Comparison of ENCODE assay signal across 8 mouse cellular contexts in the genomic region with DNA sequence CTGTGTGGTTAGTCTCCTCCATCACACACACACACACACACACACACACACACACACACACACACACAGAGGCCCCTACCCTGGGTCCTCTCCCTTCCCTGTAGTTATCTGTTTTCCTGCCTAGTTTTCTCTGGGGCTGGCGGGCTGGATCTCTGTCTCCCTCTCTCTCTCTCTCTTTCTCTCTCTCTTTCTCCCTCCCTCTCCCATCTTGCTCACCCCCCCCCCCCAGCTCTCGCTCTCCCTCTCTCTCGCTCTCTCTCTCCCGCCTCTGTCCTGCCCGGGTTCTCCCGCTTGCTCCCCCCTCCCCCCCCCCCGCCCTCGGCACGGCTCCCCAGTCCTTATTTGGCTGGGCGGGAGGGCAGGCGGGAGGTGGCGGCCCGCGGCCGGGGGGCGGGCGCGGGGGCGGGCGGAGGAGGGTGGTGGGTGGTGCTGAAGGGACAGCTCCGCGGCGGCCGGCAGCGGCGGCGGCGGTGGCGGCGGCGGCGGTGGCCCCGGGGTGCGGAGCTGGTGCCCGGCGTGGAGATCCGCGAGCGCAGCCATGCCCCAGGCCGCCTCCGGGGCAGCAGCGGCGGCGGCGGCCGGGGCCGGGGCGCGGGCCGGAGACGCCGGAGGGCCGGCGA. TPM values are rescaled to one million over a fixed set of nuclear protein-coding genes. Genes with fewer than 3 reads are reported as not detected.
DNase-seq lines count a peak whose midpoint lies in the region; ATAC-seq and TF ChIP-seq lines count a peak whose summit lies in the region.

Gene Kcnk3 (plus strand): TSS at position 490 of the 620 bp plus-strand sequence.

- H3K27me3 ChIP-seq in ES-Bruce4 (ENCODE audit: control insufficient read depth, insufficient read depth, low read length, poor library complexity, severe bottlenecking): peaks cover 12% of the 10 kb centered on the region
- H3K27me3 ChIP-seq in embryonic facial prominence, embryonic 15.5 days: peaks cover 60% of the 10 kb centered on the region
- H3K27me3 ChIP-seq in heart, embryonic 15.5 days: peaks cover 30% of the 10 kb centered on the region
- H3K27me3 ChIP-seq in lung, embryonic 14.5 days (ENCODE audit: insufficient read depth, low read length): peaks cover 20% of the 10 kb centered on the region

- no peaks in the 10 kb centered on the region for H3K36me3 ChIP-seq in ES-Bruce4 (ENCODE audit: control insufficient read depth, insufficient read depth, low read length, poor library complexity, severe bottlenecking)
- H3K36me3 ChIP-seq in embryonic facial prominence, embryonic 15.5 days: no peaks in the 10 kb centered on the region
- no peaks in the 10 kb centered on the region for H3K36me3 ChIP-seq in heart, embryonic 15.5 days
- no peaks in the 10 kb centered on the region for H3K36me3 ChIP-seq in lung, embryonic 14.5 days (ENCODE audit: insufficient read depth)

- H3K4me1 ChIP-seq in ES-Bruce4 (ENCODE audit: control insufficient read depth, insufficient read depth, low read length): no peaks in the 10 kb centered on the region
- H3K4me1 ChIP-seq in embryonic facial prominence, embryonic 15.5 days: peaks cover 14% of the 10 kb centered on the region
- H3K4me1 ChIP-seq in heart, embryonic 15.5 days (replicated peaks): peaks cover 65% of the 10 kb centered on the region
- H3K4me1 ChIP-seq in lung, embryonic 14.5 days (ENCODE audit: insufficient read depth): peaks cover 6% of the 10 kb centered on the region; the same call in 1 of the 2 replicates

- WGBS in embryonic facial prominence, embryonic 15.5 days: under 1% methylated on average over 22 of the region's 54 CpGs
- 0% methylated on average over 23 of the region's 54 CpGs for WGBS in heart, embryonic 15.5 days
- WGBS in lung, embryonic 14.5 days: under 1% methylated on average over 38 of the region's 54 CpGs

- peak within 1 kb of the TSS; percentile 54 for H3K4me3 ChIP-seq in ES-Bruce4 (ENCODE audit: low read depth, low read length)
- peak within 1 kb of the TSS; percentile 42 for H3K4me3 ChIP-seq in embryonic facial prominence, embryonic 15.5 days (replicated peaks)
- peak within 1 kb of the TSS; percentile 63 for H3K4me3 ChIP-seq in heart, embryonic 15.5 days
- H3K4me3 ChIP-seq in lung, embryonic 14.5 days (ENCODE audit: low read depth, low read length): peak within 1 kb of the TSS; percentile 58

- TF ChIP-seq EP300 in ES-Bruce4 (IDR thresholded peaks at IDR 0.05; ENCODE audit: insufficient read depth, low read depth, low read length): no peak

- DNase-seq in adrenal gland, postnatal 25 days: peak; percentile 91
- peak; percentile 87 for DNase-seq in kidney, postnatal 14 days
- DNase-seq in lung, embryonic 14.5 days: peak; percentile 84
- peak; percentile 88 for DNase-seq in ovary, postnatal 36 days (ENCODE audit: low spot score)
- peak; percentile 74 for DNase-seq in yolk sac, embryonic 10.5 days (ENCODE audit: low spot score)

- no peaks in the 10 kb centered on the region for H3K9me3 ChIP-seq in ES-Bruce4 (replicated peaks; ENCODE audit: control insufficient read depth, insufficient read depth, low read length, poor library complexity, severe bottlenecking)
- H3K9me3 ChIP-seq in embryonic facial prominence, embryonic 15.5 days (replicated peaks): no peaks in the 10 kb centered on the region
- no peaks in the 10 kb centered on the region for H3K9me3 ChIP-seq in heart, embryonic 15.5 days (replicated peaks)
- H3K9me3 ChIP-seq in lung, embryonic 14.5 days (ENCODE audit: low read depth, low read length): no peaks in the 10 kb centered on the region

- H3K9ac ChIP-seq in ES-Bruce4 (ENCODE audit: low read depth, poor library complexity, severe bottlenecking): 0 out of 2 replicates have a peak within 1 kb of the TSS, but pooled peaks have one; percentile 32
- 0 out of 2 replicates have a peak within 1 kb of the TSS, but pooled peaks have one; percentile 7 for H3K9ac ChIP-seq in embryonic facial prominence, embryonic 15.5 days
- peak within 1 kb of the TSS; percentile 66 for H3K9ac ChIP-seq in heart, embryonic 15.5 days
- H3K9ac ChIP-seq in lung, embryonic 14.5 days: peak within 1 kb of the TSS; percentile 50

- peak within 1 kb of the TSS; percentile 93 for H3K4me2 ChIP-seq in embryonic facial prominence, embryonic 15.5 days (replicated peaks)
- peak within 1 kb of the TSS; percentile 97 for H3K4me2 ChIP-seq in heart, embryonic 15.5 days
- H3K4me2 ChIP-seq in lung, embryonic 14.5 days: peak within 1 kb of the TSS; percentile 82

- 0 out of 2 replicates have a peak, but pooled peaks have one; percentile 58 for ATAC-seq in embryonic facial prominence, embryonic 15.5 days (ENCODE audit: insufficient number of reproducible peaks, low FRiP score, low TSS enrichment, low read depth)
- peak; percentile 63 for ATAC-seq in heart, embryonic 15.5 days (replicated peaks; ENCODE audit: insufficient number of reproducible peaks, insufficient read depth, low FRiP score, low read depth)
- ATAC-seq in lung, embryonic 14.5 days (ENCODE audit: insufficient read depth): peak; percentile 76

- H3K27ac ChIP-seq in ES-Bruce4 (ENCODE audit: insufficient read depth, low read length): no peak within 1 kb of the TSS
- no peak within 1 kb of the TSS for H3K27ac ChIP-seq in embryonic facial prominence, embryonic 15.5 days (replicated peaks)
- peak within 1 kb of the TSS; percentile 84 for H3K27ac ChIP-seq in heart, embryonic 15.5 days
- peak within 1 kb of the TSS; percentile 84 for H3K27ac ChIP-seq in lung, embryonic 14.5 days (ENCODE audit: low read depth)

- no peak for TF ChIP-seq POLR2A in ES-Bruce4 (IDR thresholded peaks at IDR 0.05; ENCODE audit: insufficient read depth, low read length)

- TF ChIP-seq CTCF in ES-Bruce4 (IDR thresholded peaks at IDR 0.05; ENCODE audit: low read depth, low read length): no peak
- no peak for TF ChIP-seq CTCF in lung, embryonic 14.5 days (IDR thresholded peaks at IDR 0.05; ENCODE audit: low read depth)

RNA-seq across cellular contexts. Expression of gene Kcnk3, which starts in this region (rescaled TPM):
- polyA plus RNA-seq in ES-Bruce4 (2011; ENCODE audit: insufficient read depth, insufficient read length, low read depth, missing spikeins): not detected in 2 replicates
- 1,220 and 1,477 TPM in 2 replicates for total RNA-seq in adrenal gland, postnatal 25 days (2021)
- polyA plus RNA-seq in embryonic facial prominence, embryonic 15.5 days (2015; fragmentation: Nextera tagmentation; extraction: Ambion mirVana): 0.70 and 1.3 TPM in 2 replicates
- polyA plus RNA-seq in heart, embryonic 15.5 days (2015; fragmentation: Nextera tagmentation; extraction: Ambion mirVana): 16.5 and 27.5 TPM in 2 replicates
- polyA plus RNA-seq in lung, embryonic 14.5 days (2014; fragmentation: Nextera tagmentation; extraction: Ambion mirVana): 29.9 and 30.3 TPM in 2 replicates

Comparison
In these comparisons a context has a peak if more than half of its experiments do, and no peak if none do; other contexts are left out.
1. H3K27ac ChIP-seq: peak in heart, embryonic 15.5 days (single experiment) and lung, embryonic 14.5 days (single experiment); none in ES-Bruce4 (single experiment) and embryonic facial prominence, embryonic 15.5 days (single experiment).
2. H3K9ac ChIP-seq: peak in every context shown above with its lines; median percentile 66 in heart, embryonic 15.5 days; 50 in lung, embryonic 14.5 days; 32 in ES-Bruce4; 7 in embryonic facial prominence, embryonic 15.5 days.
3. Peak in every context shown above with its lines, with median percentiles within 50 percentile points of each other: H3K4me3 ChIP-seq, DNase-seq, ATAC-seq and H3K4me2 ChIP-seq.